Mouse (Mus musculus) T-helper 2 cell (primary cell): ENCODE measurements around the gene Rmnd1.

Experiments used
- in situ Hi-C: fragments of 300-600 bp; cut with MboI, MseI; formaldehyde crosslinking; loops from one replicate; pipeline ENCODE4 v1.15.1; 2025; ENCODE audit warnings: high pct_unique_total_duplicates

The Rmnd1 gene

DNA sequence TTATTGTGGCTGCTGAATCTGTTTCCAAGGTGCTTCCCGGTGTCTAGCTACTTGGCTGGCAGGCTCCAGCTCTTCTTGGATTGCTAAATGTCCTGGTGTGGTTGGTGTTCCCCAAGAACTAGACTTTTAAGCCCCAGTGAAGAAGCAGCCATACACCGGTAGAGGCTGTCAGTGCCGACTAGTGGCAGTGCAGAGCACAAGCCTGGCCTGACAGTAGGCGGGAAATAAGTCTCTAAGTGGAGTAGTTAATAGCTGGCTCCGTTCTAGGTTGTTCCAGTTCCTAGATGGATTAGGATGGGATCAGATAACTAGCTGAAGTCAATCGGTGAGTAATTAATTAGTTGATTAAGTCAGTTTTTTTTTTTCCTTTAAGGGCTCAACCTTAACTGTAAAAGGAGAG is 40.3 kb downstream of the Rmnd1 start:
- in situ Hi-C loops: no loop called here

DNA sequence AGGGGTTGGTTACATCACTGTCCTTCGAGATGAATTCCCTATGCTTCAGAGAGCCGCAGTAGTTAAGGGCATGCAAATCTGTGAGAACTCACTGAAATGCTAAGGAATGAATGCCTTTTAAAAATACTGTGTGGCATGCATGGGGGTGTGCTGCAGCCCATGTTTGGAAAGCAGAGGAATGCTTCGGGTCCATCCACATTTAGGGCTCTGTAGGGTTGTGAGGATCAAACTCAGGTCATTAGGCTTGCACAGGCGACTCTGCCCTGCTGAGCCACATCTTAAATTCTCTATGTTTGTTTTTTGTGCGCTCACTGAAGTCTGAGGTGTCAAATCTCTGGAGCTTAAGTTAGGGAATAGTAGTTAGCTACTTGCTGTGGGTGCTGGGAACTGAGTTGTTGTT is 41.1 kb downstream of the Rmnd1 start:
- in situ Hi-C loops: no loop called here

DNA sequence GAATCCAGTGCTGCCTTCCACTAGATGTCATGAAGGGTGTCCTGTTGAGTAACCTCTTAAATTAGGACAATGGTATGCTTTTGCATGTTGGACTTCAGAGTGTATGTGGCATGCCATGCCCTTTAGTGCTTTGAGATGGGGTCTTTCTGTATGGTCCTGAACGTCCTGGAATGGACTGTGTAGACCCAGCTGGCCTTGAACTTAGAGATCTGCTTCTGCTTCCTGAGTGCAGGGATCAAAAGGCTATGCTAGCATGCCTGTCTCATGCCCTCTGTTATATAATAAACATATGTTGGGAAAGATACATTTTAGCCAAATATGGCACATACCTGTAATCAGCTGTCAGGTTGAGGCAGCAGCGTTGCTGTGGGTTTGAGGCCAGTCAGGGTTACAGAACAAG is 41.6 kb downstream of the Rmnd1 start:
- in situ Hi-C loops: no loop called here

DNA sequence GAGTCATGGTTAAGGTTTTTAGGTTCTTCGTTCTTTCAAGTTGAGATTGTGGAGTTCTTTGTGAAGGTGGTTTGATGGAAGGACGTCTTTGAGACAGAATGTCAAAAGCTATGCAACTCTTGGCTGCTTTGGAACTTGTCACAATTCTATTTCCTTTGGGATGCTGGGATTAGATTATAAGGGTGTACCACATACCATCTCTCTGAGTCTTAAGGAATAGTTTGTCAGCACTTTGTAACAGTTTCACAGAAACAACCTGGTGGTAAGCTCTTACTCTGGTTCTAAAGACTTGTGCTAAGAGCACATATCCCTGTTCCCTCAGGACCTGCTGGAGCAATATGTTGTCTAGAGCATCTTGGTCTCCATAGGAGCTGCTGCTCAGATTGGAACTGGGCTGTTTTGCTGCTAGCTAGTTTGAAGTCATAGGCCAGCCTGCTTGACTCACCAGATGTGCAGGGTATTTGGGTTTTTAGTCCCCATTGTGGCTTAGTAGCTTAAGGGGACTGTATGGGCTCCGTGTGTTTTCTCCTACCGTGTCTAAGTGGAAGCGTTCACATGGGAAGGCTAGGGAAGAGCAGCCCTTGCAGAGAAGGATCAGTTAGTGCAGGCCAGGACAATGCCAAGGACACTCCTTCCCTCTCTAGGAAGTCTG is 42.6 kb downstream of the Rmnd1 start:
- in situ Hi-C loops: no loop called here

DNA sequence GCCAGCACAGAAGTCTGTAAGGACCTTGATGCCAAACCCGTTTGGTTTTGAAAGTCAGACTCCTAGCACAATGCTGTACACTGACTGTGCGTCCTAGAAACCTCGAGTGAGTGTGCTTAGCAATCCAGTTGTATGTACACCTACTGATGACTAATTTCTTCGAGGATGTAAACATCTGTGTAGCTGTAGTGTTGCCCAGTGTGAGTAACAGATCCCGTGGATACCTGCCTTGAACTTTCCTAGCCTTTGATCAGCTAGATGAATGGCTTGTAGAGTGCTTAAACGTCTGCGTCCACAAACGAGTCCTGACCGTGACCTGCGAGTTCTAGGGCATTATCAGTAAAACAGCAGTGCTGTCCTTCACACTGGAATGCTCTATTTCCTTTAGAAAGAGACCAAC is 43.2 kb downstream of the Rmnd1 start:
- in situ Hi-C loops: no loop called here

DNA sequence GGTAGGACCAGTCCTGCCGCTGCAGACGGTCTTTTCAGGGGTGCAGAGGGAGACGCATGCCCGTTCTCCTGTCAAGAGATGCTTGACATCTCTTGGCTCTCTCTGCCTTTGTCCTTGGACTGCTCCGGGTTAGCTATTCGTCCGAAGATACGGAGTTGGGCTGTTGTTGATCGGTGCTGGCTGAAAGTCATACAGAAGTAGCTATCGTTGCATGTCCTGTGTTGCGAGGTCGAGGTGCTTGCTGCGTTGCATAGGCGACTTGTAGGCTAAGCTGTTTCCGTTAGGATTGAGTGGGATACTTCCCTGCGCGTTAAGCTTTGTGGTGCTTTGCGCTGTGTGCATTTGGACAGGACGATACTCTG is 43.8 kb downstream of the Rmnd1 start:
- in situ Hi-C loops: no loop called here

DNA sequence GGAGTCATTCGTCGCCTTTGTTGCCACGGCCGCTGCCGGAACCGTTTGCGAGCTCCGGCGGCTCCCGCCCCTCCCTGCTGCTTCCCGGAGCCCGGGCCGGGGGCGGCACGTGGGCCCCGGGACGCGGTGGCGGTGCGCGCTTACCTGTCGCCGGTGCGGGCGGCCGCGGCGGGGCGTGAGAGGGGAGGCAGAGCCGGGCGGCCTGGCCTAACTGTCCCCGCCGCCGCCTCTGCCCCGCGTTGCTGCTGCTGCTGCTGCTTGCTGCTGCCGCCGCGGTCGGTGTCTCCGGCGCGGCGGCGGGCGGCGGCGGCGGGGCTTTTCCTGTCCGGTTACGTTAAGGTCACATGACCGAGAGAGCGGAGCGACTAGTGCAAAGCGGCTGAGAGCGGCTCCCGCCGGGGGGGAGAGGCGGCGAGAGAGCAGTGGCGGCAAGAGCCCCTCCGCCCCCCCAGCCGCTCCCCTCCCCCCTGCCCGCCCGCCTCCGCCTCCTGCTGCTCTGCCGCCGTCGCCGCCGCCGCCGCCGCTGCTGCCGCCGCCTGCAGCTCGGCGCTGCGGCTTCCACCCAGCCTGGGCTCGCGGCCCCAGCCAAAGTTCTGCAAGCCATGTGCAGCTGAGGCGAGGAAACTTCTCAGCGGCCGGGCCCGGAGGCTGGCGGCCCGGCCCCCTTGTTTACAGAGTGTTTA is 44.3 kb downstream of the Rmnd1 start, which contains the start of gene Zbtb2:
Zbtb2 (minus strand) TSS at position 408 of the 683 bp plus-strand sequence.
- in situ Hi-C loops: no loop called here

DNA sequence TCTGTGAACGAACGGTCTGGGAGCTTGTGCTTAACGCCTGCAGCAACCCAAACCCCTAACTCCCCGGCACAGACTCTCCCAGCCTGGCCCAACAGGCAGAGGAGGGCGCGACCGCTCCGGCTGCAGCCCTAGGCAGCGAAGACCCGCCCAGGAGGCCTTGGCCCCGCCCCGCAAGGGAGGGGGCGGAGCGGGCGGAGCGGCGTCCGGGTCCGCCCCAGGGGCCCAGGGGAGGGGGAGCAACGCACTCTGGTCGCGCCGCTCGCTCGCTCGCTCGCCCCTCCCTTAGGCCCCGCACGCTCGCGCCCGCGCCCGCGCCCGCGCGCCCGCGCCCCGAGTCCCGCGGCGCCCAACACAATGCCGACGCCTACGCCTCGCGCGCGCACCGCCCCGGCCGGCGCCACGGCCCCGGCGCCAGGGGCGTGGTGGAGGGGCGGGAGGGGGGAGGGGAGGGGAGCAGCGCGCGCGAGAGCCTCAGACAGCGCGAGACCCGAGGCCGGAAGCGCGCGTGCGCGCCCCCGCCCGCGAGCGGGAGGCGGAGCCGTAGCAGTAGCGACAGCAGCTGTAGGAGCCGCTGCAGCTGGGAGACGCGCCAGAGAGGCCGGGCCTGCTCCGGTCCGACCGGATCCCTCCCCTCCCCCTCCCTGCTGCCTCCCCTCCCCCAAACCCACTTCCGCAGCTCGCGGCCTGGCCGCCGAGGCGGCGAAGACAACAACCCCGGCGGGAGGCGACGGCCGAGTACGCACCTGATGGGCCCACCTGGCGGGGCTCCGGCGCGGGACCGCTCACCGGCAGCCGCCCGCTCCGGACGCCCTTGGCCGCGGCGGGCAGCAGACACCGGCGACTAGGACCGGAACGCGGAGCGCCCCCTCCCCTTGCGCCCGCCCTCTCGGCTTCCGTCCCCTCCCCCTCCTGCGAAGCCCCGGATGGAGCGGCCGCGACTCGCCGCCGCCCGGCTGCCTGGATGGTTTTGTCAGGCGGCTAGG is 45.3 kb downstream of the Rmnd1 start:
- in situ Hi-C loops: no loop called here

DNA sequence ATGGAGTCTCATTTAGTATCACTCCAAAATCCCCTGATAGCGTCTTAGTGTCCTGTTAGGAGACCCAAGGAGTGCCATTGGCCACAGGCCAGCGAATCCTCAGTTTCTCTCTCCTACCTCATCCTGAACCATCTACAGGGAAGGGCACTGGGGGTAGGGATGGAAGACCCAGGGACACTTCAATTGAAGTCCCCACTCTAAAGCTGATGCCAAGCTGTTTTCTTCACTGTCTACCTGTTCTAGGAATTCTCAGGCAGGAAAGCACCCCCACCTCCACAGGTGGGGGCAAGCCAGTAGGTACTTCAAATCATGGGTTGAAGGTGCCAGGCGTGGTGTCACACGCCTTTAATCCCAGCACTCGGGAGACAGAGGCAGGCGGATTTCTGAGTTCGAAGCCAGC is 47.9 kb downstream of the Rmnd1 start:
- in situ Hi-C loops: no loop called here

DNA sequence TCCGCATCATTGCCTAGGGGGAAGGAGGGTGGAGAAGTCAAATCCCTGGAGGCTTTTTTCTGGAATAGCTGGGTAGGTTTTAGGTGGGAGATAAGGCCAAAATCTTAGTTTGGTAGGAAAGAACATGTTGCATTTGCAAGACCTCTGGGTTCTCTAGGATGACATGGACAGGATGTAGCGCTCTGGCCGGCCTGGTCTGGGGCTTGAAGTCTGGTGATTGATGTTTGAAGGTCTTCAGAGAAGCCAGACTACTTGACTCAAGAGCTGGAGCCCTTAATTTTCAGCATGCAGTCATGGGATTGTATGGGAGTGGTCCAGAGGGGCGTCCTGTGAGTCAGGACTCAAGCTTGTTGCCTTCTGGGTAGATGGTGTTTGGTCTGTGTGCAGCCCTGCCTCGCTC is 51.4 kb downstream of the Rmnd1 start:
- in situ Hi-C loops: no loop called here

DNA sequence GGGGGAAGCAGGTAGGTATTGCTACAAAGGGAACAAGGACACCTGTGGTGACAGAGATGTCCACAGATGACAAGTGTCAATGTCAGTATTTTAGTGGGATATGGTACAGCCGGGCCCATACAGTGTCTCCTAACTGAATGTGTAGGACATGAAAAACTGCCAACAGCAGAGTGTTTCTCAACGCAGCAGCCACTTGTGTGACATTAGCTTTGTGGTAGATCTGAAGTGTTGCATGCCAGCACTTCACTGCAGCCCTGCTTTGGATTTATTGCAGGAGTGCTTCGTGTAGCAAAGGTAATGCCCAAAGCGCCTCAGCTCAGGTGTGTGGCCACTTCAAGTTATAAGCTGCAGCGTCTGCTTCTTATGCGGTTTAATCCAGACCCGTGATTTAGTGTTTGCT is 55.3 kb downstream of the Rmnd1 start:
- in situ Hi-C loops: no loop called here

DNA sequence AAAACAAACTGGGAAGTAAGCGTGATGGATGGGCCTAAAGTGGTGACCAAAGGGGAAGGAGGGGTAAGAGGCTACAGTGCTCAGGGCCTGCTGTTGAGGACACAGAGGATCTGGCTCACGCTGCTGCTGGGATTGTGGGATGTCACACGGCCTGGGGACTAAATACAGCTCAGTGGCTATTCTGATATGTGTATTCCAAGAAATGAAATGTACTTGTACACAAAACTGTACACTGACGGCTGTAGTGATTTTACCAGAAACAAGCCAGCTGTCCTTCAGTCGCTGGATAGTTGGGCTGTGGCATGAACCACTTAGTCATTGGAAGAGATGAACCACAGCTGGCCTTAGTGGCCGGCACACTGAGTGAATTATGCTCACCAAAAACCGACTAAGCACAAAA is 55.7 kb downstream of the Rmnd1 start:
- in situ Hi-C loops: no loop called here

DNA sequence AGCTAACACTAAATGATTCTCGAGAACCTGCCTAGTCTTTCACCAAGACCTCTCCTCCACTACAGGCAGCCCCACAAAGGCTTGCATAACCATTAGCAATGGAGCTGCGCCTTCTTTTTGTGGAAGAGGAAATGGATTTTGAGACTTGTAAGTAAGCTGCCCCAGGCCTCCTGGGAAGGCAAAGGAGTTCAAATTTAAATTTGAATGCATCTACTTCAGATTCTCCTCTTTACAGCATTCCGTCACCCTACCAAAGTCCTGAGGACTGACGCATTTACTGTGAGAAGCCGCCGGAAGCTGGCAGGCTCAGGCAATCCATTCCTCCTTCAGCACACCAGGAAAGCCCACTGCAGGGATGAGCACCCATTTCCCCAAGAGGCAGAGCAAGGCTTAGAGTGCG is 56.9 kb downstream of the Rmnd1 start:
- in situ Hi-C loops: no loop called here

DNA sequence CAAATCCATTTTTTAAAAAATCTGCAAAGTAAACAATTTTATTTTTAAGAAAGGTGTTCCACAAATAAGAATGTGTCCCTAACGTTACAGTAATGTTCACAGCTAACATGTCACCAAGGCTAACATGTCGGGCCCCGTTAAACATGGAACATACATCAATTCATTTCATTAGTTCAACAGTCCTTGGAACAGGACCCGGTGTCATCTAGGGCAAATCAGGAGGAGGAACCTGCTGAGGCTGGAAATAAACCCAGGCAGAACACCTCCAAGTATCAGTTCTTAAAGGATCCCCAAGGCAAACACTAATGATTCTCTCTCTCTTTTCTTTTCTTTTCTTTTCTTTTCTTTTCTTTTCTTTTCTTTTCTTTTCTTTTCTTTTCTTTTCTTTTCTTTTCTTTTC is 57.5 kb downstream of the Rmnd1 start:
- in situ Hi-C loops: no loop called here

DNA sequence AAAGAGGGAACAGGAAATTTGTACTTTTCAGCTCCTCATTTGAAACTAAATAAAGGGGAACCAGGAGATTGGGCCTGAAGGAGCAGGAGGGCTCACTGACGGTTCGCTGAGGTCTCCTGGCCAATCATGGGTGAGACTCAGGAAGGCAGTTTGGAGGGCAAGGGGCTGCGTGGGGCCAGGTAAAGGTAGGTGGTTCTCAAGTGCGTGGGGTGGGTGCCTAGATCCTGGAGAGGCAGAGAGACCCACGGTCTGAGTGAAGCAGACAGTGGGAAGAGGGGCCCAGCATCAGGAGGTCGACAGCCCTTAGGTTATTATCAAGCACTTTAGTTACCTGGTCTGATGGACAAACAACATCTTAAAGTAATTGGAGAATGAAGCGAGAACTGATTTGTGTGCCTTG is 57.9 kb downstream of the Rmnd1 start:
- in situ Hi-C loops: no loop called here

DNA sequence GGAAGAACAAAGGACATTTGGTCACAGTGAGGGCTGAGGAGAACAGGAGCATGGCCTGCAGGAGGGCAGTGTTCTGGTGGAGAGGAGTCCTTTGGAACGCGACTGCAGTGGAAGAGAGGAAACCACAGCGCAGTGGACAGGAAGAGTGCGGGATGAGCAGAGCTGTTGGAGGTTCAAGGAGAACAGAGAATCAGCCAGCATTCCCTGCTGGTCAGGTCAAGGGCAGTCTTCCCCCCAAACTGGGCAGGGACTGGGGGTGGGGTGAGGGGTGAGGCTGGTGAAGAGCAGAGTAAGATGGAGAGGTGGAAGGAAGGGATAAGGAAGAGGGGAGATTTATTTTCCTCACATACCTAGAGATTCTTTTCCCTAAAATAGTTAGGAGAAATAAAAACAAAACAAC is 58.6 kb downstream of the Rmnd1 start:
- in situ Hi-C loops: no loop called here

DNA sequence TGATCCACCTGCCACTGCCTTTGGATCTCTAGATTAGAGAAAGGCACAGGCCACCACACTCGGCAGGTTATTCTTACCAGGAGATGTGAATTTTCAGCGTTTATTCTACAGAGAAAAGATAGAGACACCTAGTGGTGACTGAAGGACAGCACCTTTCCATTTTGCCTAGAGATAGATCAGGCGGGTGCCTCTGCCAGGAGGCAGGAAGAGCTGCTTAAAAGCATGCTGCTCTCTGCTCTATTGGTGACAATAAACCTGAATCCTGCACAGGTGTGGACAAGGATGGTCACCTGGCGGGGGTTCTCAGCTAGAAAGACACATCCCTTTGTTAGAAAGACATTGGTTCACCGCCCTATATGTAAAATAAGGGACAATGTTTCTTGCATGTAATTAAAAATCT is 60.2 kb downstream of the Rmnd1 start:
- in situ Hi-C loops: no loop called here

DNA sequence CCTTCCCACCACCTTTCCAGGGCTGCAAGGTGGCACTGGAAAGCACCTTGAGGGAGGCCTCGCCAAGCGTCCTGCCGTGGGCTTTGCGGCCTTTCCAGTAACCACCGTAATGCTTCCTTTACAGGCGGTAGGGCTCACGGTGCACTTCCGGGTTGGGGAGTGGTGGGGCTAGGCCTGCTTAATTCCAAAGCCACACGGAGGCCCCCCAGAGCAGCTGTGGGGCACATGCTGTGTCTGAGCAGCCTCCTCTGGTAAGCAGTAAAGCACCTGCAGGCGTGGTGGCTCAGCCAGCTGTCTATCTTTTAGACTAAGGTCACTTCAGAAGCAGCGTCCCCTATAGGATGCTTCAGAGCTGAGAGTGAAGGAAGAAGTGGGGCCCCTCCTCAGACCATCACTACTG is 62.1 kb downstream of the Rmnd1 start:
- in situ Hi-C loops: no loop called here

DNA sequence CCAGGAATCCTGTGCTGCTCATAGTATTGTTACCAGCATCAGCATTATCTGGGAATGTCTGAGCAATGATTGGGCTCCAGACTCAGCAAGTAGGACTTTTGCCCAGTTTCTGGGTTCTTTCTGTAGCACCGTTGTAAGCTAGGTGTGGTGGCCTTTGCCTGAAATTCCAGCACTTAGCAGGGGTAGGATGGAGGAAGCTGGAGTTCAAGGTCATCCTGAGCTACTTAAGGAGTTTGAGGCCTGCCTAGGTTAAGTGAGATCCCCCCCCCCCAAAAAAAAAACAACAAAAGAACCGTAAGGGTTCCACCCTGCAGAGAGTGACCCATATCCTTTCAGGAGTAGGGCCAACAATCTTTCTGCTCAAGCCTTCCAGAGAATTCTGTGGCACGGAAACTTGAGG is 67.6 kb downstream of the Rmnd1 start:
- in situ Hi-C loops: no loop called here

DNA sequence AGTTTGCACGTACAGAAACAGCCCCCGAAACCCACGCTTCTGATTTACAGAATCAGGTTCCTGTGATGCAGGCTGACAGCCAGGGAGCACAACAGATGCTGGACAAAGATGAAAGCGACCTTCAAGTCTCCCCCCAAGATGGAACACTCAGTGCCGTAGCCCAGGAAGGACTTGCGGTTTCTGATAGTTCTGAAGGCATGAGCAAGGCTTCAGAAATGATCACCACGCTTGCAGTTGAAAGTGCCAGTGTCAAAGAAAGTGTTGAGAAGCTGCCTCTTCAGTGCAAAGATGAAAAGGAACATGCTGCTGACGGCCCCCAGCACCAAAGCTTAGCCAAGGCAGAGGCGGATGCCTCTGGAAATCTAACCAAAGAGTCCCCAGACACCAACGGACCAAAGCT is 74.8 kb downstream of the Rmnd1 start:
- in situ Hi-C loops: no loop called here

DNA sequence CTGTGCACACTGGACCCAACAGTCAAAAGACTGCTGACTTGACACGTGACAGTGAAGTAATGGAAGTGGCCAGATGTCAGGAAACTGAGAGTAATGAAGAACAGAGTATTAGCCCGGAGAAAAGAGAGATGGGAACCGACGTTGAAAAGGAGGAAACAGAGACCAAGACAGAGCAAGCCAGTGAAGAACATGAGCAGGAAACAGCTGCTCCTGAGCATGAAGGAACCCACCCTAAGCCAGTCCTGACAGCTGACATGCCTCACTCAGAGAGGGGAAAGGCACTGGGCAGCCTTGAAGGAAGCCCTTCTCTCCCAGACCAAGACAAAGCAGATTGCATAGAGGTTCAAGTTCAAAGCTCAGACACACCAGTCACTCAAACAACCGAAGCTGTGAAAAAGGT is 75.5 kb downstream of the Rmnd1 start:
- in situ Hi-C loops: no loop called here

DNA sequence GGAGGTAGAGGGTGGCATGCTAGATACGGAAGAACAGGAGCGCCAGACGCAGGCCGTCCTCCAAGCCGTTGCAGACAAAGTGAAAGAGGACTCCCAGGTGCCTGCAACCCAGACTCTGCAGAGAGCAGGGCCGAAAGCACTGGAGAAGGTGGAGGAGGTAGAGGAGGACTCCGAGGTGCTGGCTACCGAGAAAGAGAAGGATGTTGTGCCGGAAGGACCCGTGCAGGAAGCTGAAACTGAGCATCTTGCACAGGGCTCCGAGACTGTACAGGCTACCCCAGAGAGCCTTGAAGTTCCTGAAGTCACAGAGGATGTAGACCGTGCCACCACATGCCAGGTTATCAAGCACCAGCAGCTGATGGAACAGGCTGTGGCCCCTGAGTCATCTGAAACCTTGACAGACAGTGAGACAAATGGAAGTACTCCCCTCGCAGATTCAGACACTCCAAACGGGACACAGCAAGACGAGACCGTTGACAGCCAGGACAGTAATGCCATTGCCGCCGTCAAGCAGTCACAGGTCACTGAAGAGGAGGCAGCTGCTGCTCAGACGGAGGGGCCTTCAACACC is 76.2 kb downstream of the Rmnd1 start:
- in situ Hi-C loops: no loop called here
